Mouse (Mus musculus) liver, adult 2 months (tissue): Measurements from ENCODE around the gene Igfbpl1.

ENCODE experiments used
- CTCF ChIP-seq: fragments of 200-500 bp; IDR thresholded peaks from 2 replicates; pipeline ENCODE4 v1.5.1; 2011; ENCODE audit warnings: low read depth, low read length, control low read depth
- POLR2A ChIP-seq: fragments of 200-500 bp; IDR thresholded peaks from 2 replicates; pipeline ENCODE4 v1.6.1; 2011; ENCODE audit warnings: low read length, control low read depth; ENCODE audit not compliant: insufficient read depth; ENCODE audit errors: extremely low read depth

DNA sequence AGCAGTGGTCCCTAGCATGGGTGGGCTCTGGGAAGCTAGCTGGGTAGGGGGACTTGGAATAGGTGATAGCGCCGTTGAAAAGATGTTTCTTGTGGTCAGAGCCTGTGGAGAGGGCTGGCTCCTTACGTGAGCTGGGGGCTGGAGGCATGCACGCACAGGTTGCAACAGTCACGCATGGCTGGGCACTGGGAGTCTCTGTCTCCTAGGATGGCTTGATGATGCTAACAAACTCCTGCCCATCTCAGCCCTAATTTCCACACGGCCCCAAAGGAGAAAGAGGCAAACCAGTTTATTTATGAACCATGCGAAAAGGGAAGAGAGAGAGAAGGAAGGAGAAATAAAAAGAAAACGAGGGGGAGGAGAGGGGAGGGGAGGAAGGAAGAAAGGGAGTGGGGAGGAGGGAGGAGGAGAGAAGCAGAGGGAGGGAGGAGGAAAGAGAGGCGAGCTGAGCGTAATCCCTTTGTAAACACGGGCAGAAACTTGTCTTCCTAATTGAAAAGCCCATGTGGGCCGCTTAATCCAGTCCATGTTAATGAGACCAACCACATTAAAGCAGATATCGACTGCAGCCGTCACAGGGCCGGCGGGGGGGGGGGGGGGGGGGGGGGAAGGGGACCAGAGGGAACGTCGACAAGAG is 61.0 kb downstream of the Igfbpl1 start:
- no peak for TF ChIP-seq CTCF
- no peak for TF ChIP-seq POLR2A
